Mouse (Mus musculus) CH12.LX (cell line): ENCODE measurements around the gene 2610507B11Rik. TPM values are rescaled to one million over a fixed set of nuclear protein-coding genes. Genes with fewer than 3 reads are reported as not detected.
"Not testable (repeated sequence)": the region's sequence is repeated elsewhere in the genome, so short reads cannot be mapped to it uniquely, and the experiment has no call there.

Experiments
- DNase-seq: peaks from one replicate; pipeline ENCODE4 v3.0.0-alpha.2; 2013; ENCODE audit errors: extremely low read depth
- H3K27ac ChIP-seq: 2 replicates; pipeline ENCODE4 v1.5.1; 2012; ENCODE audit warnings: low read depth, mild to moderate bottlenecking, control low read depth, moderate library complexity; ENCODE audit not compliant: insufficient read depth
- H3K27me3 ChIP-seq: replicated peaks from 2 replicates; pipeline ENCODE3; 2012; ENCODE audit warnings: inconsistent platforms
- H3K36me3 ChIP-seq, 2 experiments: replicated peaks in 1 of 2; 2 replicates each; pipeline versions ENCODE3 to v1.6.1; 2012; ENCODE audit warnings: inconsistent platforms in 1 of 2, low read length in 1 of 2, mild to moderate bottlenecking in 1 of 2, mixed read lengths in 1 of 2, moderate library complexity in 1 of 2; ENCODE audit not compliant: control insufficient read depth in 1 of 2, insufficient read depth in 1 of 2
- H3K4me1 ChIP-seq, 2 experiments: 2 replicates each; pipeline ENCODE4 v1.6.1; 2012; ENCODE audit warnings: inconsistent platforms in 1 of 2, moderate library complexity in 1 of 2; ENCODE audit not compliant: insufficient read depth in 2 of 2, control insufficient read depth in 1 of 2
- H3K4me2 ChIP-seq: 2 replicates; pipeline ENCODE4 v1.6.1; 2012; ENCODE audit warnings: low read depth, mild to moderate bottlenecking, control low read depth; ENCODE audit not compliant: poor library complexity, insufficient read depth, severe bottlenecking
- H3K4me3 ChIP-seq, 3 experiments: fragments of 150-350 bp in 1 of 3; sonication (generic) in 1 of 3; replicated peaks in 1 of 3; 2 replicates each; pipeline versions ENCODE3 to v1.5.1; 2011 to 2012; ENCODE audit warnings: low read depth in 2 of 3, low read length in 2 of 3, mild to moderate bottlenecking in 2 of 3, moderate library complexity in 2 of 3, control low read depth in 1 of 3, improper control_type of control experiment in 1 of 3, inconsistent platforms in 1 of 3, mixed read lengths in 1 of 3; ENCODE audit not compliant: poor library complexity in 1 of 3
- H3K79me2 ChIP-seq: replicated peaks from 2 replicates; pipeline ENCODE4 v1.6.1; 2012; ENCODE audit warnings: mild to moderate bottlenecking, moderate library complexity; ENCODE audit not compliant: control insufficient read depth, poor library complexity, insufficient read depth, severe bottlenecking; ENCODE audit errors: extremely low read depth
- H3K9ac ChIP-seq: 2 replicates; pipeline ENCODE4 v1.6.1; 2012; ENCODE audit warnings: low read depth, mild to moderate bottlenecking, control low read depth, moderate library complexity; ENCODE audit not compliant: insufficient read depth
- H3K9me3 ChIP-seq: replicated peaks from 2 replicates; pipeline ENCODE3; 2012; ENCODE audit warnings: low read length, inconsistent platforms, mixed read lengths
- CHD1 ChIP-seq: IDR thresholded peaks from 2 replicates; pipeline ENCODE4 v1.6.1; 2012; ENCODE audit warnings: low read depth, low read length, improper control_type of control experiment, inconsistent platforms
- CHD2 ChIP-seq: IDR thresholded peaks from 2 replicates; pipeline ENCODE4 v1.6.1; 2011; ENCODE audit warnings: low read length, improper control_type of control experiment
- CTCF ChIP-seq, 2 experiments: IDR thresholded peaks in 1 of 2; conservative IDR thresholded peaks in 1 of 2; 2 replicates each; pipeline ENCODE4 v1.5.1; 2011 to 2012; ENCODE audit warnings: low read depth in 2 of 2, low read length in 2 of 2, improper control_type of control experiment in 1 of 2, inconsistent platforms in 1 of 2, mild to moderate bottlenecking in 1 of 2, moderate library complexity in 1 of 2
- EP300 ChIP-seq: IDR thresholded peaks from 2 replicates; pipeline ENCODE4 v1.6.1; 2011; ENCODE audit warnings: low read length, improper control_type of control experiment
- JUN ChIP-seq: IDR thresholded peaks from 2 replicates; pipeline ENCODE4 v1.6.1; 2011; ENCODE audit warnings: low read depth, mild to moderate bottlenecking, low read length, improper control_type of control experiment, moderate library complexity; ENCODE audit not compliant: insufficient read depth
- JUND ChIP-seq: conservative IDR thresholded peaks from 2 replicates; pipeline ENCODE4 v1.6.1; 2011; ENCODE audit warnings: low read depth, low read length, improper control_type of control experiment
- MAZ ChIP-seq: IDR thresholded peaks from 2 replicates; pipeline ENCODE4 v1.6.1; 2012; ENCODE audit warnings: low read depth, mild to moderate bottlenecking, inconsistent platforms, low read length, improper control_type of control experiment, moderate library complexity
- MXI1 ChIP-seq: IDR thresholded peaks from 2 replicates; pipeline ENCODE4 v1.6.1; 2011; ENCODE audit warnings: mild to moderate bottlenecking, low read depth, low read length, improper control_type of control experiment
- MYC ChIP-seq: IDR thresholded peaks from 2 replicates; pipeline ENCODE4 v1.6.1; 2011; ENCODE audit warnings: low read depth, mild to moderate bottlenecking, improper control_type of control experiment, low read length
- NRF1 ChIP-seq: IDR thresholded peaks from 2 replicates; pipeline ENCODE4 v1.6.1; 2014; ENCODE audit warnings: low read depth, mild to moderate bottlenecking, inconsistent platforms, low read length, improper control_type of control experiment, moderate library complexity
- PAX5 ChIP-seq: IDR thresholded peaks from 2 replicates; pipeline ENCODE4 v1.6.1; 2012; ENCODE audit warnings: low read length, inconsistent platforms, mixed read lengths
- POLR2A ChIP-seq: IDR thresholded peaks from 2 replicates; pipeline ENCODE4 v1.6.1; 2011; ENCODE audit warnings: low read depth, mild to moderate bottlenecking, improper control_type of control experiment, low read length
- RAD21 ChIP-seq: IDR thresholded peaks from 2 replicates; pipeline ENCODE4 v1.6.1; 2011; ENCODE audit warnings: low read depth, mild to moderate bottlenecking, low read length, improper control_type of control experiment, moderate library complexity
- RCOR1 ChIP-seq: conservative IDR thresholded peaks from 2 replicates; pipeline ENCODE4 v1.6.1; 2012; ENCODE audit warnings: low read depth, mild to moderate bottlenecking, inconsistent platforms, low read length, improper control_type of control experiment
- SMC3 ChIP-seq: IDR thresholded peaks from 2 replicates; pipeline ENCODE4 v1.6.1; 2011; ENCODE audit warnings: low read depth, low read length, improper control_type of control experiment
- TCF12 ChIP-seq: IDR thresholded peaks from 2 replicates; pipeline ENCODE4 v1.6.1; 2014; ENCODE audit warnings: low read depth, mild to moderate bottlenecking, inconsistent platforms, low read length, improper control_type of control experiment
- UBTF ChIP-seq: IDR thresholded peaks from 2 replicates; pipeline ENCODE4 v1.6.1; 2012; ENCODE audit warnings: low read depth, mild to moderate bottlenecking, inconsistent platforms, low read length, improper control_type of control experiment, moderate library complexity
- USF1 ChIP-seq: IDR thresholded peaks from 2 replicates; pipeline ENCODE4 v1.6.1; 2014; ENCODE audit warnings: low read depth, mild to moderate bottlenecking, inconsistent platforms, low read length, improper control_type of control experiment
- USF2 ChIP-seq: conservative IDR thresholded peaks from 2 replicates; pipeline ENCODE4 v1.6.1; 2011; ENCODE audit warnings: low read depth, low read length, improper control_type of control experiment
- ZKSCAN1 ChIP-seq: IDR thresholded peaks from 2 replicates; pipeline ENCODE4 v1.6.1; 2012; ENCODE audit warnings: low read depth, inconsistent platforms, low read length, improper control_type of control experiment, borderline replicate concordance
- ZNF384 ChIP-seq: IDR thresholded peaks from 2 replicates; pipeline ENCODE4 v1.6.1; 2012; ENCODE audit warnings: low read depth, low read length, improper control_type of control experiment, inconsistent platforms
- dilution Hi-C: fragments of 300-500 bp; cut with MboI; formaldehyde crosslinking; loops from 2 replicates; pipeline ENCODE4 v1.14.3; 2020; ENCODE audit warnings: low sequenced_read_pairs; ENCODE audit not compliant: extremely low pct_unique_long_range_greater_than_20kb, extremely low pct_ligation_motif_present
- in situ Hi-C: fragments of 300-500 bp; cut with MboI; formaldehyde crosslinking; loops from 3 replicates; pipeline ENCODE4 v1.14.3; 2019; ENCODE audit warnings: low sequenced_read_pairs, low pct_ligation_motif_present, low pct_unique_long_range_greater_than_20kb, mixed read lengths
- polyA plus RNA-seq: library from polyadenylated mRNA; unstranded; fragments of >175 nt; gene quantifications from 2 replicates; pipeline ENCODE4 v1.2.1, GENCODE M21; 2012; ENCODE audit warnings: low read depth; ENCODE audit not compliant: insufficient read length
- total RNA-seq, 2 experiments: library from RNA; depleted of rRNA; stranded (reverse); fragments of 300-350 nt in 1 of 2; fragments of >200 nt in 1 of 2; gene quantifications; 2 replicates each; pipeline ENCODE4 v1.2.3; 2012 to 2014

2610507B11Rik gene
- total and polyA plus RNA-seq, 3 experiments = 58.9 to 96.9 (median 89.3) TPM

GRCm38 (mm10) chr11:78275596-78275995 is 14.0 kb downstream of the 2610507B11Rik start:
- Histone ChIP-seq H3K36me3 (peaks cover 87 to 97% of the 10 kb centered on the region in 2 experiments), H3K27ac (no peak overlapping the region), H3K27me3 (no peaks in the 10 kb centered on the region), H3K9me3 (no peaks in the 10 kb centered on the region), H3K4me3 (no peak overlapping the region), H3K4me2 (no peak overlapping the region), H3K9ac (no peak overlapping the region)
- DNase-seq = no peak
- dilution Hi-C loops (no loop called here), in situ Hi-C loops (no loop called here)
- TF ChIP-seq NRF1 = no peak
- TF ChIP-seq USF1 = no peak
- no peak for TF ChIP-seq ZKSCAN1
- TF ChIP-seq MAZ = no peak
- no peak for TF ChIP-seq UBTF
- TF ChIP-seq MXI1 = no peak
- TF ChIP-seq JUND = no peak
- TF ChIP-seq SMC3 = no peak
- no peak for TF ChIP-seq CHD2
- no peak for TF ChIP-seq POLR2A
- no peak for TF ChIP-seq USF2
- no peak for TF ChIP-seq CHD1
- TF ChIP-seq PAX5 = no peak
- no peak for TF ChIP-seq EP300
- no peak for TF ChIP-seq TCF12
- no peak for TF ChIP-seq MYC
- no peak for TF ChIP-seq RCOR1
- no peak for TF ChIP-seq JUN
- TF ChIP-seq, all 38 proteins: peak for 0
- H3K4me1 ChIP-seq = no peaks in the 10 kb centered on the region
- peaks cover 6% of the 10 kb centered on the region; the same call in 1 of the 2 replicates for H3K79me2 ChIP-seq

GRCm38 (mm10) chr11:78276169-78276568 is 14.6 kb downstream of the 2610507B11Rik start:
- dilution Hi-C loops, H3K79me2 ChIP-seq: not testable (repeated sequence)
- TF ChIP-seq ZNF384 (peak; percentile 45; the same call in 1 of the 2 replicates), CTCF (conservative IDR thresholded peaks at IDR 0.05 in 1 of 2, IDR thresholded peaks at IDR 0.05 in 1 of 2; ENCODE audit: low read depth in 2 of 2, low read length in 2 of 2) (peak in 1 of 2 experiments; percentile 53; a peak in 2 of 4 replicates), SMC3 (peak; percentile 8; the same call in 1 of the 2 replicates), RAD21 (peak; percentile 15)
- TF ChIP-seq, all 38 proteins: peak for 4; not testable (repeated sequence) for 34
- H3K27me3 ChIP-seq, H3K9ac ChIP-seq, H3K4me2 ChIP-seq, H3K9me3 ChIP-seq, H3K4me3 ChIP-seq, H3K4me1 ChIP-seq, H3K27ac ChIP-seq, in situ Hi-C loops: not testable (repeated sequence)
- H3K36me3 ChIP-seq = peaks cover 88 to 97% of the 10 kb centered on the region in 2 experiments
- DNase-seq = peak; percentile 43
